Mouse (Mus musculus) small intestine, adult 2 months (tissue): ENCODE data around the gene Matn4.

Experiments
- CTCF ChIP-seq: fragments of 200-500 bp; IDR thresholded peaks from 2 replicates; pipeline ENCODE4 v1.5.1; 2012; ENCODE audit warnings: low read depth, mild to moderate bottlenecking, control low read depth, inconsistent platforms, low read length, moderate library complexity, mixed read lengths; ENCODE audit not compliant: insufficient replicate concordance, insufficient read length; ENCODE audit errors: extremely low read depth
- POLR2A ChIP-seq: fragments of 200-500 bp; IDR thresholded peaks from 2 replicates; pipeline ENCODE4 v1.6.1; 2012; ENCODE audit warnings: low read depth, mild to moderate bottlenecking, control low read depth, inconsistent platforms, low read length, moderate library complexity

- TF ChIP-seq POLR2A (no peak), CTCF (no peak)
Measured at GRCm38 (mm10) chr2:164414167-164414566, 9.2 kb upstream of the Matn4 start.
